Mouse (Mus musculus) adrenal gland (tissue): Measurements from ENCODE around the gene Hoxa10.

ENCODE experiments used
- intact Hi-C: fragments of 180-260 bp; cut with DNase I; formaldehyde crosslinking; loops from one replicate; pipeline ENCODE4 v1.15.1; 2025

Hoxa10 gene

GRCm38 (mm10) chr6:52232984-52233545, 7.6 kb downstream of the Hoxa10 start:
- intact Hi-C loops: no loop called here

DNA sequence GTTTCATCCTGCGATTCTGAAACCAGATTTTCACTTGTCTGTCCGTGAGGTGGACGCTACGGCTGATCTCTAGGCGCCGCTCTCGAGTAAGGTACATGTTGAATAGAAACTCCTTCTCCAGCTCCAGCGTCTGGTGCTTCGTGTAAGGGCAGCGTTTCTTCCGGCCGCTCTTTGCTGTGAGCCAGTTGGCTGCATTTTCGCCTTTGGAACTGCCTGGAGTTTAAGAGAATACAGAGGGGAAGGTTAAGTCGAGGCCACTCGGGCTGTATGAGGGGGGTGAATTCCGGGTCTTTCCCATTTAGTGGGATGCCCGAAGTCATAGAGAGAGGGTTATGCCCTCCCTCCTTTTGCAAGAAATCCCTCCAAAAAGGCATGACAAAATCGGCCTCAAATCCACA, 8.1 kb downstream of the Hoxa10 start:
- intact Hi-C loops: no loop called here

GRCm38 (mm10) chr6:52231885-52232567, 8.6 kb downstream of the Hoxa10 start:
- intact Hi-C loops: no loop called here

DNA sequence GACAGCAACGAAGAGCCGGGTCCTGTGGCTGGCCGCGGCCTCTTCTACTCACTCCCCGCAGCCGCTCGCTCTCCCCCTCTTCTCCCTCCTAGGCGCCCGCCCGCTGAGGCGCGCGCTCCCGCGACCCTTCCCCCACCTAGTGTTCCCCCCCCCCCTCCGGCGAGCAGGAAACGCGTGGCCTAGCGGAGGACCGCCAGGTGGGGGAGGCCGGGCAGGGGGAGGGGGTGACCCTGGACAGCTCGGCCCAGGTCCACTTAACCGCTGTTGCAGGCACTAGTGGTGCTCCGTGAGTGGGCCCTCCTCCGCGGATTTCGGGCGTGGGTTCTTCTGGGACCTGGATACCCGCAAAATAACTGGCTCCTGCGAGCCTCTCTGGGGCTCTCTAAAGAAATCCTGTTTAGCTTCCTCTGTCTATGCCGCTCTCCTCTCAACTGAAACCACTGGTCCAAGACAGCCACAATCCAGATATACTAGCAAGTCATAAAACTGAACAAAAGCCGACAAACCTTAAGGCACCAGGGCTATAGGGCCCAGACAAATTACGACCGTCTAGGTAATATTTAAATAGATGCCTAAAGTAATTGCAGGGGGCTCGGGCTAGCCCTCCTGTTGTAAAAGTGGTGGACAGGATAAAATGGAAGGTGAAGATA, 10.0 kb downstream of the Hoxa10 start, which contains the start of gene Hoxa9:
Gene Hoxa9 (minus strand): TSS at position 574 of the 650 bp plus-strand sequence.
- intact Hi-C loops: no loop called here

GRCm38 (mm10) chr6:52229558-52230416, 10.9 kb downstream of the Hoxa10 start:
- intact Hi-C loops: loop anchor here (5.0 to 10.0 kb wide), 2 partner anchors 845 to 1042 kb away; no protein-coding TSS in a partner anchor

GRCm38 (mm10) chr6:52228475-52229465, 11.9 kb downstream of the Hoxa10 start:
- intact Hi-C loops: loop anchor here (5.0 to 10.0 kb wide), 2 partner anchors 844 to 1041 kb away; no protein-coding TSS in a partner anchor

- intact Hi-C loops: loop anchor here (5.0 to 10.0 kb wide), 2 partner anchors 843 to 1040 kb away; no protein-coding TSS in a partner anchor
Observed at GRCm38 (mm10) chr6:52227470-52228222, 13.0 kb downstream of the Hoxa10 start.

DNA sequence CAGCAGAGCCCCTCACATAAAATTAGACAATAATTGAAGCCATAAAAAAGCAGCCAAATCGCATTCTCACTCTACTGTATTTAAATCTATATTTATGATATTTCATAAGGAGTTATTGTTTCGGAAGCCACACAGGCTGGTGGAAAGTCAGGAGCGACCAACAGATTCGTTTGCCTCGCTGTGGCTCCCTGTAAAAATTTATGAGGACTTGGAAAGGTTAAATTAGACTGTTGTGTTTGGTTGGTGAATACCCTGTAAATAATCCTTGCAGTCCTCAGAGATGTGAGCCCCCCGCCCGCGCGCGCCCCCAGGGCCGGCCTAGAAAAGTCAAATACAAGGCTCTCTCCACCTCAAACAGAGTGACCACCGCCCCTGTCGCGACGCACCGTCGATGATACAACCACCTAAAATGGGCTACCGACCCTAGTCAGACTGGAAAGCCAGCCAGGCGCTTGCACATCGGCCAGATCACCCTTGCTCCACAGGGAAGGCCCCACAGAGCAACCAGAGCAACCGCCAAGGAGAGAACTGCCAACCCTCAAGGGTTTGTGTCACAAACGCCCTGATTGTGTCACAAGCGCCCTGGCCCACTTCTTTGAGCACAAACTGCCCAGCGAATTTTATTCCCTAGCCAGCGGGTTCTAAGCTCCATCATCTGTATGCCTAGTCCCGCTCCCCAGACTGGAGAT, 13.9 kb downstream of the Hoxa10 start:
- intact Hi-C loops: loop anchor here (5.0 to 10.0 kb wide), 2 partner anchors 842 to 1039 kb away; no protein-coding TSS in a partner anchor

DNA sequence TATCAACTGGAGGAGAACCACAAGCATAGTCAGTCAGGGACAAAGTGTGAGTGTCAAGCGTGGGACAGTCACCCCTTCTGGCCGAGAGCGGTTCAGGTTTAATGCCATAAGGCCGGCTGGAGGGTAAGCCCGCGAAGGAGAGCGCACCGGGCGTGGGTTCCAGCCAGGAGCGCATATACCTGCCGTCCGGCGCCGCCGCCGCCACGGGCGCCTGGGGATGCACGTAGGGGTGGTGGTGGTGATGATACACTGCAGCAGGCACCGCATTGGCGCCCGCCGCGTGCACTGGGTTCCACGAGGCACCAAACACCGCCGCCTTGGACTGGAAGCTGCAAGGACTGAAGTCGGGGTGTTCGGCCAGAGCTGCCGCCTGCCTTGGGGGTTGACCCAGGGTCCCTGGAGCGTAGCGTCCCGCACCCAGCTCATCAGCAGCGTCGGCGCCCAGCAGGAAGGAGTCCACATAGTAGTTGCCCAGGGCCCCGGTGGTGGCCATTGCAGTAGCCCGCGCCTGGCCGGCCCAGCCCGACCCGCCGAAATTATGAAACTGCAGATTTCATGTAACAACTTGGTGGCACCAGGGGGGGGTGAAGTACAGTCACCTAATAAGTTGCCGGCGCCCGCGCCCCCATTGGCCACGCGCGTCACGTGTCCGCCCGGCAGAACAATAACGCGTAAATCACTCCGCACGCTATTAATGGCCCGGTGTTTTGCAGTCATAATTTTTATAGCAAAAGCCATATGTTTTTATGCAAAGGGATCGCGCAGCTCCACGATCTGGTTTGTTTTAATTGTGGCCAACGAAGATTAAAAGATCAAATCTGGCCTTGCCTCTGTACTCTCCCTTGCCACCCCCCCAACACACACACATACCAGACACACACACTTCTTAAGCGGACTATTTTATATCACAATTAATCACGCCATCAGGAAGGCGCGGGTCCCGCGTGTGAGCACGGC, 14.8 kb downstream of the Hoxa10 start:
- intact Hi-C loops: loop anchor here (5.0 to 10.0 kb wide), 2 partner anchors 841 to 1039 kb away; no protein-coding TSS in a partner anchor

DNA sequence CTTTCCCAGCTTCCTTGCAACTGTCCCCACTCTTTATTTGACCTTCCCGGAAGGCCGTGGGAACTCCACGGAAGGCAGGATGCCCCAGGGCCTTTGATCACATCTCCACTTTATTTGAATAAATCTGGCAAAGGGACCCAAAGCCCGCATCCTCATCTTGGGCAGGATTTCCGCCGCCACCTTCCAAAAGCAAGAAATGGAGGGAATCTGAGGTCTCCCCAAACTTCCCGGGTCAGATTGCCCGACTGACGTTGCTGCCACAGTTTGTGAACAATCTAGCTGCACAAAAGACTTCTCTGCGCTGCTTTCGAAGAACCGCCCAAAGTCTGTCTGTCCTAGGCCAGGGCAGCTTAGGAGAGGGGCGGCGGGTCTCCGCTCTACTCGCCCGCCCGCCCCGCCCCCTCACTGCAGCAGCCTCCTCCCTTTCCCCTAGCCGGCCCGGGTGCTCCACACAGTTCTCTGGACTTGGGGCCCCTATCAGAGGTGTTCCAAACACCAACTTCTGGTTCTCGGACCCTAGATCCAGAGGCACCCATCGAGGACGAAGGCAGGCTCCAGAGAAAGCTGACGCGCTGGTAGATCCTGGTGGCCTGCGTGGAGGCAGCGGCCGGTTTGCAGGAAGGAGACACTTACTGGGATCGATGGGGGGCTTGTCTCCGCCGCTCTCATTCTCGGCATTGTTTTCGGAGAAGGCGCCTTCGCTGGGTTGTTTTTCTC, 15.6 kb downstream of the Hoxa10 start:
- intact Hi-C loops: loop anchor here (5.0 to 10.0 kb wide), 3 partner anchors 638 to 1038 kb away; no protein-coding TSS in a partner anchor

GRCm38 (mm10) chr6:52223939-52224760, 16.5 kb downstream of the Hoxa10 start:
- intact Hi-C loops: loop anchor here (5.0 to 10.0 kb wide), 2 partner anchors 637 to 839 kb away; no protein-coding TSS in a partner anchor

- intact Hi-C loops: loop anchor here (5.0 to 10.0 kb wide), 2 partner anchors 635 to 838 kb away; no protein-coding TSS in a partner anchor
Observed at GRCm38 (mm10) chr6:52222729-52223128, 17.9 kb downstream of the Hoxa10 start.

GRCm38 (mm10) chr6:52221993-52222685, 18.5 kb downstream of the Hoxa10 start:
- intact Hi-C loops: loop anchor here (5.0 to 10.0 kb wide), 2 partner anchors 635 to 837 kb away; no protein-coding TSS in a partner anchor

DNA sequence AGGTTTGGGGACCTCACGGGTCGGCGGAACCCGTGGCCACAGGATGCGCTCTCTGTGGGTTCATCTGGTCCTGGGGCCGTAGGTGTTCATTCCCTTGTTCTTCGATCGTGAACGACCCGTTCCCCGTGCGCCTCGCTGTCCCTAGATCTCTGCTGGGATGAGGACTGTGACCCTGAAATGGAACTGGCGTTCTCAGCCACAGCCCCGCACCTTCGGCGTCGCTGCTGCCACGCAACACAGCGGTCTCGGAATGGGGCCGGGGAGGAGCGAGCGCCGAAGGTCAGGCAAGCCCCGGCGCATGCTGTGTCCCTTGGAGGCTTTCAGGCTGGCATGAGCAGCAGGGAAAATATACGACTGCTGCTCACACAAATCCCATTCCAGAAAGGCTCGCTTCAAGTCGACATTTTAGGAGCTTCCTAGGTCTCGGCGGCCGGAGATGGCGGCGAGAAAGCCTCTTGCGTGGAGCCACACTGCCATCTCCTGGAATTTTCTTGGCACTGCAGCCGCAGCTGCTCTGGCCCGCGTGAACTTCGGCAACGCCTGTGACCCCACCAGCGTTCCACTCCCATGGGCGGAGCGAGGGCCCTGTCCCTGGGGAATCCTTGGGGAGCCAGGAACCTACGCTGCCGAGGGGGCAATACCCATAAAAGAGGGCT, 19.2 kb downstream of the Hoxa10 start, which contains the start of gene Hoxa7:
Gene Hoxa7 (minus strand): TSS at position 518 of the 656 bp plus-strand sequence.
- intact Hi-C loops: loop anchor here (5.0 to 10.0 kb wide), 2 partner anchors 634 to 837 kb away; no protein-coding TSS in a partner anchor
